Mouse (Mus musculus) hematopoietic stem cell, adult 5-6 weeks (primary cell): Measurements from ENCODE around the gene Zfp207. TPM values are rescaled to one million over a fixed set of nuclear protein-coding genes. Genes with fewer than 3 reads are reported as not detected.
"Not testable (repeated sequence)": the region's sequence is repeated elsewhere in the genome, so short reads cannot be mapped to it uniquely, and the experiment has no call there.

Experiments
- ATAC-seq, 2 experiments: fragments of 125-278 bp in 1 of 2; replicated peaks in 1 of 2; 2 replicates each; pipeline ENCODE4 v1.8.0; 2016 to 2017; ENCODE audit warnings: inconsistent platforms in 2 of 2, mild to moderate bottlenecking in 2 of 2, moderate number of reproducible peaks in 2 of 2, low read depth in 1 of 2, moderate TSS enrichment in 1 of 2; ENCODE audit not compliant: low FRiP score in 2 of 2, poor library complexity in 2 of 2, severe bottlenecking in 2 of 2, insufficient read depth in 1 of 2, low TSS enrichment in 1 of 2
- total RNA-seq: library from RNA; stranded (forward); fragments of 172-1452, 232-1000 nt; gene quantifications from 2 replicates; pipeline ENCODE4 v1.2.3, GENCODE M21; 2017

The Zfp207 gene
- total RNA-seq, 1 experiment from 2014 or later: 239 TPM

DNA sequence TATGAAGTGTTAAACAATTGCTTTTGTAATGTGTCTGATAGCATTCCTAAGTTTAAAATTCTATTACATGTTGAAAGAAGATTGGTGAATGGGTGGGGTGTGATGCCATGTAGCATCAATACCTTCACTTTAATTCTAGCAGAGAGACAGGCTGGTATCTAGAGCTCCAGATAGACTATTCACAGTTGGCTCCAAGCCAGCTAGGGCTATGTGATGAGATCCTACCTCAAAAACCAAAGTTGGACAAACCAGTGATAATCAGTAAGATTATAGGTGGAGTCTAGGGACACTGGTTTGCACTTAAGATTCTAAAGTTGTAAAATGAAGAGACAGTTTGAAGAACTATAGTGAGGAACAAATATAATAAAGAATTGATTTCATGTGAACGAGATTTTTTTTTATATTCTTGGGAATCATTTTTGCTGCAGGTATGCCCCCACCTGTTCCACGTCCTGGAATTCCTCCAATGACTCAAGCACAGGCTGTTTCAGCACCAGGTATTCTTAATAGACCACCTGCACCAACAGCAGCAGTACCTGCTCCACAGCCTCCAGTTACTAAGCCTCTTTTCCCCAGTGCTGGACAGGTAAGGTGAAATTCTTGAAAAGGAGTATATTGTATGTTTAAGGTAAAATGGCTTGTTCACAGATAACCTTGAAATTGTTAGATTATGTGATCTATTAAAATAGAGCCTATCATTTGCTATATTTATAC is 8.5 kb downstream of the Zfp207 start:
- ATAC-seq: no peak

GRCm38 (mm10) chr11:80395930-80396329 is 12.9 kb downstream of the Zfp207 start:
- no peak for ATAC-seq

- ATAC-seq: no peak
These were observed 13.5 kb downstream of the Zfp207 start for GRCm38 (mm10) chr11:80396617-80397016.

GRCm38 (mm10) chr11:80407878-80408277 is 24.8 kb downstream of the Zfp207 start:
- not testable (repeated sequence) for ATAC-seq

GRCm38 (mm10) chr11:80410377-80410776 is 27.3 kb downstream of the Zfp207 start:
- ATAC-seq: no peak

DNA sequence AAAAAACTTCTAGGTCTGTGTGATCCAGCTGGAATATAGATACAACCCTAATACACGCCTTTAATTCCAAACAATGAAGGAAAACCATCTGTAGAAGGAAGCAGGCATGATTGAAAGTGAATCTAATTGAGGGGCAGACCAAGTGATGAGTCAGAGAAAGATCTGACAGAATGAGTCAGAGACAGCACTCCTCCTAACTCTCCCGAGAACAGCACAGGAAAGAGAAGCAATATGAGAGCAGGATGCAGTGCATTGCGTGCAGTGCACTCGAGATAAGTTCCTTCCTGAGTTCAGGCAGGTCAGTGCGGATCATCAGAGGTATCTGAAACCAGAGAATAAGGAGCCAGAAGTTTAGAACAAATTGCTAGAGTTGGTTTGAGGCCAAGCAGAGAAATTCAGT is 34.0 kb downstream of the Zfp207 start:
- no peak for ATAC-seq

DNA sequence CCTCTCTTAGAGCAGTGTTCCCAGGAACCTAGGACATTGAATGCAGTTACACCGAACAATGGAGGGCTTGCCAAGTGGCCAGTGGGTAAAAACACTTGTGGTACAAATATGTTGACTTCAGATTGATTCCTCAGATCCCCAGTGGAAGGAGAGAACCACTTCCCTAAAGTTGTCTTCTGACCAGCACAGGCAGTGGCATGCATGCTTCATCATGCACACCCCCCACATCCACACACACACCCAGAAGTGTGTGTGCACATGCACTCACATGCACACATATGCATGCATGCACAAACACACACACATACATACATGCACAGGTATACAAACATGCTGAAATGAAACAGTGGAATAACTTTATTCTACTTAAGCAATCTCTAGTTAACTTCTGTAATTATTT is 36.7 kb downstream of the Zfp207 start:
- ATAC-seq: no peak

GRCm38 (mm10) chr11:80420202-80420984 is 37.3 kb downstream of the Zfp207 start:
- ATAC-seq: no peak

DNA sequence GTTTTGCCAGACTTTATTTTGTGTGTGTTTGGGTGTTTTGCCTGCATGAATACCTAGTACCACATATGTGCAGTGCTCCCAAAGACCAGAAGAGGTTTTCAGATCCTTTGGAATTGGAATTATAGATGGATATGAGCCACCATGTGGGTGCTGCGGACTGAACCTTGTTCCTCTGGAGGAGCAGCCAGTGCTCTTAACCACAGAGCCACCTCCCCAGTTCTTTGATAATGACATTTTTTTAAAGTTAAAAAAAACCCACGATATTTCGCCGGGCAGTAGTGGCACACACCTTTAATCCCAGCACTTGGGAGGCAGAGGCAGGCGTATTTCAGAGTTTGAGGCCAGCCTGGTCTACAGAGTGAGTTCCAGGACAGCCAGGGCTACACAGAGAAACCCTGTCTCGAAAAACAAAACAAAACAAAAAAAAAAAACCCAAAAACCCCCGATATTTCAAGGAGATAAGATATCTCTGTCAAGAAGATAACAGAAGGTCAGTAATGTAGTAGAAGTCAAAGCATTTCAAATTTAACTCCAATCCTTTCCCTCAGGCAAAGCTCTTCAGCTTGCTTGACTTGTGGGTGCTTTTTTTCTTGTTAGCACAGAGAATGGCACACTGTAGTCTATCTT is 38.5 kb downstream of the Zfp207 start:
- ATAC-seq: no peak

DNA sequence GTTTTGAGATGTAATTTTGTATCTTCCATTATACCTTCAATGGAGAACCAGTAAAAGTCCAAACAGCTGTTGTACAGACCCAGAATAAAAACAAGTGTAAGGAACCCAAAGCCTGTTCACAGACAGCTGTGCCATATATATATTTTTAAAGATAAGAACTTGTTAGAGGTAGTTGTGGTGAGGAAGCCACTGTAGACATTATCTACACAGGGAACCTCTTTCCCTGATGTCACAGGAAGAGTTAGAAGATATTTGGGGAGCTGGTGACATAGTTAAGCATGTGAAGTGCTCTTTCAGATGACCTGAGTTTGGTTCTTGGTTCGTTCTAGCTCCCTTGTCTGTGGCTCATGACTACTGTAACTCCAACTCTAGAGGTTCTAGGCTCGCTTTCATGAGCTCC is 41.6 kb downstream of the Zfp207 start:
- ATAC-seq: no peak

GRCm38 (mm10) chr11:80425247-80425778 is 42.2 kb downstream of the Zfp207 start:
- no peak for ATAC-seq

DNA sequence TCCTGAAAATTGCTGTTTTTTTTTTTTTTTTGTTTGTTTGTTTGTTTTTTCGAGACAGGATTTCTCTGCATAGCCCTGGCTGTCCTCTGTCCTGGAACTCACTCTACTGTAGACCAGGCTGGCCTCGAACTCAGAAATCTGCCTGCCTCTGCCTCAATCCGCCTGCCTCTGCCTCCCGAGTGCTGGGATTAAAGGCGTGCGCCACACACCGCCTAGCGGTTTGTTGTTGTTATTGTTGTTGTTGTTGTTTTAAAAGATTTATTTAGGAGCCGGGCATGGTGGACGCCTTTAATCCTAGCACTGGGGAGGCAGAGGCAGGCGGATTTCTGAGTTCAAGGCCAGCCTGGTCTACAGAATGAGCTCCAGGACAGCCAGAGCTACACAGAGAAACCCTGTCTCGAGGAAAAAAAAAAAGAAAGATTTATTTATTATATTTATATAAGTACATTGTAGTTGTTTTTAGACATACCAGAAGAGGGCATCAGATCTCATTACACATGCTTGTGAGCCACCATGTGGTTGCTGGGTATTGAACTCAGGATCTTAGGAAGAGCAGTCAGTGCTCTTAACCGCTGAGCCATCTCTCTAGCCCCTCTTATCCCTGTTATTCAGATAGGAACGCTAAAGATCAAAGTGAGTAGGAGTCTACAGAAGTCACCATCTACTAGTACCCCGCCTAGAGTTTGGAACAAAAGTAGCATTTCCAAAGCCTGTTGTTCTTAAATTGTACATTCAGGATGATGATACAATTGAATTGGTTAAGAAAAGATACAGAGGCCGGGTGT is 43.1 kb downstream of the Zfp207 start:
- ATAC-seq: not testable (repeated sequence)

- ATAC-seq: peak; percentile 100
These were observed 45.4 kb downstream of the Zfp207 start, which contains the start of gene Psmd11 for GRCm38 (mm10) chr11:80428381-80429008. Psmd11 (plus strand) TSS chr11:80428615.

DNA sequence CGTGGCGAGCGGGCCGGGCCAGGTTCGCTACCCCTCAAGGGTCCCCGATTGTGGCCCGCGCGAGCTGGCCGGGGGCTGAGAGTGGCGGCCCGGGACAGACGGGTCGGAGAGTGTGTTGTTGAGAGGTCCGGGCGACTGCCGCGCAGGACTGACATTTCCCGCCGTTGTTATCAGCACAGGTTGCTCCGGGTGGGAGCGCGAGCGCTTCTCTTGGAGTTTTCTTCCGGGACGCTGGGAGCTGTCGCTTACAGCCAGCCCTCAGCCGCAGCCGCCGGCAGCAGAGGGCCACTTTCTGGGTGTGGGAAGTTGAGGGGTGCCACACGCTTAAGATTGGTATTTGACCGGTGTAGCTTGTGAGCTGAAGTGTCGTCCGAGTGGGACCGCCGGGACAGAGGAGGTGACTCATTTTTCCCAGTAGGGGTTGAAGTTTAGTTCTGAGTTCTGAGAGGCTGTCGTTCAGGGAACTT is 46.0 kb downstream of the Zfp207 start:
- ATAC-seq: peak in 1 of 2 experiments; percentile 41; a peak in 2 of 4 replicates

- ATAC-seq: no peak
These were observed 46.6 kb downstream of the Zfp207 start for GRCm38 (mm10) chr11:80429500-80430166.

DNA sequence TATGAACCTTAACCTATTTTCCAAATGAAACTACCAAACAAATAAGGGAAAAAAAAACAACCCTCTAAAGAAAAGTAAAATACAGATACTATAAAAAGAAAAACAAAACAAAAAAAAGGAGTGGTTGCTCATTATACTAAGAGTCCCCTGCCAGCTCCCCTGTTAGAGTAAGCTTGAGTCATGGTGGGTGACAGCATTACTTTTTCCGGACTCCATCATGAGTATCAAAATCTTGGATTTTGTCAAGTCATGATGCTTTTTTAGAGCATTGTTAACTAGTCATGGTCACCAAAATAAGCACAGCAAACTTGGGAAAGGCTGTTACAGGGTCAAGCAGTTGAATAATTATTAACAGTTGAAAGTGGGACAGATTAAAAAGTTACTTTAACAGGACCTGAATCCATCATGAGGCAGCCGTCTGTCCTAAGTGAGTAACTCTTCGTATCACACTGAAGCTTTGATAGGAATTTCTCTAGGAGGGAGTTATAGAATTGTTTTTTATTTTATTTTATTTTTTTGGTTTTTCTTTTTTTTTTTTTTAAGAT is 47.4 kb downstream of the Zfp207 start:
- ATAC-seq: no peak
